Mouse (Mus musculus) midbrain, embryonic 13.5 days (tissue): ENCODE data around the gene Srd5a2. TPM values are rescaled to one million over a fixed set of nuclear protein-coding genes. Genes with fewer than 3 reads are reported as not detected.

Source experiments
- ATAC-seq: fragments of 200-750 bp; cut with Nextera tagmentation; 2 replicates; pipeline ENCODE4 v1.8.0; 2017; ENCODE audit warnings: mild to moderate bottlenecking, moderate TSS enrichment, moderate library complexity
- H3K27ac ChIP-seq: fragments of 300-500 bp; sonication (generic); 2 replicates; pipeline ENCODE4 v1.5.1; 2015; ENCODE audit warnings: inconsistent platforms, mild to moderate bottlenecking, moderate library complexity
- H3K27me3 ChIP-seq: fragments of 300-500 bp; sonication (generic); 2 replicates; pipeline ENCODE4 v1.6.1; 2015; ENCODE audit warnings: mild to moderate bottlenecking, inconsistent platforms
- H3K36me3 ChIP-seq: fragments of 300-500 bp; sonication (generic); 2 replicates; pipeline ENCODE4 v1.6.1; 2015; ENCODE audit warnings: mild to moderate bottlenecking, inconsistent platforms
- H3K4me1 ChIP-seq: fragments of 300-500 bp; sonication (generic); replicated peaks from 2 replicates; pipeline ENCODE4 v1.6.1; 2015; ENCODE audit warnings: inconsistent platforms
- H3K4me2 ChIP-seq: fragments of 300-500 bp; sonication (generic); replicated peaks from 2 replicates; pipeline ENCODE4 v1.6.1; 2015; ENCODE audit warnings: moderate library complexity, mild to moderate bottlenecking, inconsistent platforms
- H3K4me3 ChIP-seq: fragments of 300-500 bp; sonication (generic); replicated peaks from 2 replicates; pipeline ENCODE4 v1.5.1; 2015; ENCODE audit warnings: mild to moderate bottlenecking, inconsistent platforms
- H3K9ac ChIP-seq: fragments of 300-500 bp; sonication (generic); replicated peaks from 2 replicates; pipeline ENCODE4 v1.6.1; 2015; ENCODE audit warnings: mild to moderate bottlenecking, inconsistent platforms
- H3K9me3 ChIP-seq: fragments of 300-500 bp; sonication (generic); 2 replicates; pipeline ENCODE4 v1.6.1; 2016; ENCODE audit warnings: mild to moderate bottlenecking, inconsistent platforms
- WGBS: fragments of 180-500 bp; shearing (Covaris S2); methylation state at CpG from one replicate; pipeline ENCODE4 v1.1.7; 2015; 5-methylcytosine and 5-hydroxymethylcytosine counted together
- polyA plus RNA-seq: library from polyadenylated mRNA; unstranded; fragments of >200 nt; fragmentation: Nextera tagmentation; extraction: Ambion mirVana; gene quantifications from 2 replicates; pipeline ENCODE4 v1.2.1, GENCODE M21; 2015

Gene Srd5a2
- polyA plus RNA-seq, 1 experiment from 2014 or later: not detected

DNA sequence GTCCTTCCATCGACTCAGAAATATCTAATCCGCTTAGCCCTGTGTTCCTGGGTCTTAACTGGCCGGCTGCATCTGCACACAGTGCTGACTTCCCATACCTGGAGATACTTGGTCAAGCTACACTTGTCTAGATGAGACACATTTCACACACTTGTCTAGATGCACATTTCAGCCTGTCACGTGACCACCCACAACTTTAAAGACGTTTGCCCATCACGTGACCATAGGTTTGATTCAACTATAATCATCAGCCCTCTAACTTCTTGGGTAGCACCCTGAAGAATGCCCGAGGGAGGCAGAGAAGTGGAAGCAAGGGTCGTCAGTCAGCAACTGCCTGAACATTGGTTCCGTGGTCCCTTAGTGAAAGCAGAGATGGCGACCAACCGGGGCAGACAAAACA lies 75.1 kb downstream of the Srd5a2 start:
- no peaks in the 10 kb centered on the region for H3K4me1 ChIP-seq
- no peak for ATAC-seq
- no peak overlapping the region for H3K9ac ChIP-seq
- H3K9me3 ChIP-seq: no peaks in the 10 kb centered on the region
- WGBS: 90% methylated on average over 11 of the region's 11 CpGs
- H3K27ac ChIP-seq: no peak overlapping the region
- H3K27me3 ChIP-seq: no peaks in the 10 kb centered on the region
- H3K4me2 ChIP-seq: no peak overlapping the region
- H3K4me3 ChIP-seq: no peak overlapping the region
- no peaks in the 10 kb centered on the region for H3K36me3 ChIP-seq

DNA sequence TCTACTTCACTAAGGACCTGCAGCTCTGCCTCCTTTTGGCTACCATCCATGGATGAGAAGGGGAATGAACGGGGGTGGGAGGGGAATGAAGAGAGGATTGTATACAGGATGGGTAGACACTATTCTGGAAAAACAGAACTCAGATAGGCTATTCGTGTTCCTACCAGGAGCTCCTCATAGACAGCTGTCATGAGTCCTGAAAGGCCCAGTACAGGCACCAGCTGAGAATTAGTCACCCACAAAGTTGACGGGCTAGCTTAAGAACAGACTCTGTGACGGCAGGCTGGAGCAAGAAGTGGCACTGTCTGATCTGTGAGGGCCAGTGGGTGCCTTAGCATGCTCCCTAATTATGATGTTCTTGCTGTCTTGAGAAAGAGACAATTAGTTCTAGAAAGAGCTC lies 76.4 kb downstream of the Srd5a2 start:
- H3K9me3 ChIP-seq: no peaks in the 10 kb centered on the region
- H3K4me2 ChIP-seq: no peak overlapping the region
- H3K4me1 ChIP-seq: no peaks in the 10 kb centered on the region
- ATAC-seq: no peak
- no peaks in the 10 kb centered on the region for H3K27me3 ChIP-seq
- WGBS: 79% methylated on average over 4 of the region's 4 CpGs
- H3K36me3 ChIP-seq: no peaks in the 10 kb centered on the region
- H3K9ac ChIP-seq: no peak overlapping the region
- H3K4me3 ChIP-seq: no peak overlapping the region
- H3K27ac ChIP-seq: no peak overlapping the region

DNA sequence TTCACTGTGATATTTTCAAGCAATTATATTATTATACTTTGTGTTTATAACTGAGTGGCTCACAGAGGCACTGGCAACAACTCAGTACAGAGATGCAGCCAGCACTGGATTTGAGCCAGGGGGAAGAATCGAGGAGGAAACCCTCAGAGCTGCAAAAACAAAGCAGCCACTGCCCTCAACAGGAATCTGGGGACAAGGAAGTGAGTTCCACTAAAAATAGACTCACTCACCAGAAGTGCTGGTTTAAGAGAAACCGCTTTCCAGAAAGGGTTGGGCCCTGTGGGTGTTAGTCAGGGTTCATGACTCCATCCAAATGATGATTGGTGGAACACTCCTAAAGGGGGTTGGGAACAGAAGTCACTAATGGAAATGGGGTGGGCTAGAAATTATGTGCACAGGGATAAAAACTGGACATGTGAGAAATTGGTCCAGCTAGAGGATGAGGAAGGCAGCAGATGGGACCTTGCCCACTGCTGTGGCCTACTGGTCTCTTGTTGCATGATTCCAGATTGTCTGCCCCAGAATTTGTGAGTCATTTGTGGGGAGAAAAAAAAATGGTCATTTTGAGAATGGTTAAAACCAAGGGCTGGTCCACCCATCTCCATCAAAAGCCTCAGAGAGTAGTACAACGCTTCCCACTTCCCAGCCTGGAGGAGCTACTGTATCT lies 77.2 kb downstream of the Srd5a2 start:
- Histone ChIP-seq H3K27me3 (no peaks in the 10 kb centered on the region), H3K27ac (no peak overlapping the region), H3K4me2 (no peak overlapping the region), H3K9me3 (no peaks in the 10 kb centered on the region), H3K9ac (no peak overlapping the region), H3K4me1 (no peaks in the 10 kb centered on the region), H3K36me3 (no peaks in the 10 kb centered on the region), H3K4me3 (no peak overlapping the region)
- no peak for ATAC-seq
- 81% methylated on average over 3 of the region's 3 CpGs for WGBS

Other genes with a start within 250 kb of the Srd5a2 start
- 10.7 and 11.4 TPM in 2 replicates for gene Ehd3, start 243.8 kb downstream of the Srd5a2 start, polyA plus RNA-seq
- gene Xdh, start 97.7 kb downstream of the Srd5a2 start, polyA plus RNA-seq: 0.08 and 0.13 TPM in 2 replicates
- gene Memo1, start 247.6 kb upstream of the Srd5a2 start, polyA plus RNA-seq: 66.3 and 66.7 TPM in 2 replicates